Mouse (Mus musculus): ENCODE measurements around the gene Chit1.

DNA sequence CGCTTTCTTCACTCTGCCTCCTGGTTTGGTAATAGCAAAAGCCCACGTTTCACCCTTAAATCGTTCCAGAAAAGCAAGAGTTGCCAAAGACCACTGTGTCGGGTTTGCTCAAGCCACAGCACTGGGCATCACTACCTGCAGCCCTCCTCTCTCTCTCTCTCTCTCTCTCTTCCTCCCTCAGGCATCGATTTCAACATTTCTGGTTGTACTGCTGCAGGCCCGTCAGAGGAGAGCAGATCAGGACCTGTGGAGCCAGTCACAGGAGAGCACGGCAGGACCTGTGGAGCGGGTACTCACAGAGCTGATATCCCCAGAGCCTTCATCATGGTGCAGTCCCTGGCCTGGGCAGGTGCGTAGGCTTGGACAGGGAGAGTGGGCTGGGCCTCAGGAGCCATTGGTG is 27.4 kb downstream of the Chit1 start:
- TF ChIP-seq CTCF (IDR thresholded peaks at IDR 0.05; ENCODE audit: low read depth) (no peak), EP300 (IDR thresholded peaks at IDR 0.05; ENCODE audit: low read depth) (no peak)

All from liver, embryonic 14.5 days (tissue).